Mouse (Mus musculus) neural tube, embryonic 12.5 days (tissue): Measurements from ENCODE around the gene Acot12. TPM values are rescaled to one million over a fixed set of nuclear protein-coding genes. Genes with fewer than 3 reads are reported as not detected.

Experiments
- ATAC-seq: fragments of 200-750 bp; cut with Nextera tagmentation; 2 replicates; pipeline ENCODE4 v1.8.0; 2017; ENCODE audit warnings: low read depth, mild to moderate bottlenecking, moderate TSS enrichment, moderate library complexity; ENCODE audit not compliant: low FRiP score
- H3K27ac ChIP-seq: fragments of 300-500 bp; sonication (generic); 2 replicates; pipeline ENCODE4 v1.5.1; 2016
- H3K27me3 ChIP-seq: fragments of 300-500 bp; sonication (generic); replicated peaks from 2 replicates; pipeline ENCODE4 v1.6.1; 2016; ENCODE audit warnings: mild to moderate bottlenecking
- H3K36me3 ChIP-seq: fragments of 300-500 bp; sonication (generic); 2 replicates; pipeline ENCODE4 v1.6.1; 2016; ENCODE audit warnings: mild to moderate bottlenecking
- H3K4me1 ChIP-seq: fragments of 300-500 bp; sonication (generic); 2 replicates; pipeline ENCODE4 v1.6.1; 2016
- H3K4me2 ChIP-seq: fragments of 300-500 bp; sonication (generic); replicated peaks from 2 replicates; pipeline ENCODE4 v1.6.1; 2016; ENCODE audit warnings: mild to moderate bottlenecking
- H3K4me3 ChIP-seq: fragments of 300-500 bp; sonication (generic); 2 replicates; pipeline ENCODE4 v1.5.1; 2016
- H3K9ac ChIP-seq: fragments of 300-500 bp; sonication (generic); 2 replicates; pipeline ENCODE4 v1.6.1; 2016; ENCODE audit warnings: mild to moderate bottlenecking
- H3K9me3 ChIP-seq: fragments of 300-500 bp; sonication (generic); 2 replicates; pipeline ENCODE4 v1.6.1; 2016; ENCODE audit warnings: mild to moderate bottlenecking
- WGBS: fragments of 180-500 bp; shearing (Covaris S2); methylation state at CpG from one replicate; pipeline ENCODE4 v1.1.7; 2016; 5-methylcytosine and 5-hydroxymethylcytosine counted together
- microRNA-seq: library from miRNA; unstranded; fragments of <30 nt; microRNA quantifications from one replicate; pipeline ENCODE4, GENCODE M21; 2017
- polyA plus RNA-seq: library from polyadenylated mRNA; unstranded; fragments of >200 nt; fragmentation: Nextera tagmentation; extraction: Ambion mirVana; gene quantifications from 2 replicates; pipeline ENCODE4 v1.2.1, GENCODE M21; 2016

Acot12 gene
- polyA plus RNA-seq, 1 experiment from 2014 or later, result not detected

- H3K36me3 ChIP-seq, result peaks cover 63% of the 10 kb centered on the region
- H3K27ac ChIP-seq, result no peak overlapping the region
- H3K4me3 ChIP-seq, result no peak overlapping the region
- 86% methylated on average over 5 of the region's 5 CpGs for WGBS
- H3K9me3 ChIP-seq, result no peaks in the 10 kb centered on the region
- no peak overlapping the region for H3K4me2 ChIP-seq
- H3K27me3 ChIP-seq, result no peaks in the 10 kb centered on the region
- H3K9ac ChIP-seq, result no peak overlapping the region
- no peak for ATAC-seq
- no peaks in the 10 kb centered on the region for H3K4me1 ChIP-seq
Measured at GRCm38 (mm10) chr13:91801726-91802125, 60.4 kb downstream of the Acot12 start.

- no peaks in the 10 kb centered on the region for H3K27me3 ChIP-seq
- H3K27ac ChIP-seq, result peak within 1 kb of the TSS; percentile 92
- ATAC-seq, result peak; percentile 99
- no peaks in the 10 kb centered on the region for H3K9me3 ChIP-seq
- H3K36me3 ChIP-seq, result peaks cover 16% of the 10 kb centered on the region
- no peaks in the 10 kb centered on the region for H3K4me1 ChIP-seq
- 1% methylated on average over 50 of the region's 50 CpGs for WGBS
- peak within 1 kb of the TSS; percentile 69 for H3K4me2 ChIP-seq
- peak within 1 kb of the TSS; percentile 84 for H3K4me3 ChIP-seq
- H3K9ac ChIP-seq, result peak within 1 kb of the TSS; percentile 92
Measured at GRCm38 (mm10) chr13:91807155-91807839, 66.0 kb downstream of the Acot12 start, which contains the start of gene Zcchc9. Gene Zcchc9, minus strand, starts transcription at chr13:91807705.

- H3K36me3 ChIP-seq, result peaks cover 16% of the 10 kb centered on the region
- peak overlapping the region; percentile 84 for H3K4me3 ChIP-seq
- peak overlapping the region; percentile 92; the same call in 1 of the 2 replicates for H3K27ac ChIP-seq
- H3K4me2 ChIP-seq, result peak overlapping the region; percentile 69
- H3K4me1 ChIP-seq, result no peaks in the 10 kb centered on the region
- no peaks in the 10 kb centered on the region for H3K9me3 ChIP-seq
- peak overlapping the region; percentile 92 for H3K9ac ChIP-seq
- ATAC-seq, result peak; percentile 36
- no peaks in the 10 kb centered on the region for H3K27me3 ChIP-seq
- WGBS, result 37% methylated on average over 20 of the region's 20 CpGs
Measured at GRCm38 (mm10) chr13:91807874-91808575, 66.7 kb downstream of the Acot12 start.

- no peak overlapping the region for H3K27ac ChIP-seq
- no peak overlapping the region for H3K4me3 ChIP-seq
- H3K9me3 ChIP-seq, result no peaks in the 10 kb centered on the region
- no peaks in the 10 kb centered on the region for H3K4me1 ChIP-seq
- no peaks in the 10 kb centered on the region for H3K27me3 ChIP-seq
- H3K9ac ChIP-seq, result no peak overlapping the region
- ATAC-seq, result no peak
- H3K36me3 ChIP-seq, result peaks cover 12% of the 10 kb centered on the region
- 44% methylated on average over 2 of the region's 2 CpGs for WGBS
- no peak overlapping the region for H3K4me2 ChIP-seq
Measured at GRCm38 (mm10) chr13:91809476-91809875, 68.2 kb downstream of the Acot12 start.

GRCm38 (mm10) chr13:91814670-91815069, 73.4 kb downstream of the Acot12 start:
- 90% methylated on average over 5 of the region's 5 CpGs for WGBS
- no peaks in the 10 kb centered on the region for H3K27me3 ChIP-seq
- H3K4me2 ChIP-seq, result no peak overlapping the region
- no peaks in the 10 kb centered on the region for H3K4me1 ChIP-seq
- no peak for ATAC-seq
- H3K9ac ChIP-seq, result no peak overlapping the region
- no peaks in the 10 kb centered on the region for H3K9me3 ChIP-seq
- no peak overlapping the region for H3K4me3 ChIP-seq
- no peaks in the 10 kb centered on the region for H3K36me3 ChIP-seq
- no peak overlapping the region for H3K27ac ChIP-seq

- ATAC-seq, result no peak
- H3K4me2 ChIP-seq, result no peak overlapping the region
- H3K27me3 ChIP-seq, result no peaks in the 10 kb centered on the region
- H3K9me3 ChIP-seq, result no peaks in the 10 kb centered on the region
- no peak overlapping the region for H3K27ac ChIP-seq
- H3K9ac ChIP-seq, result no peak overlapping the region
- WGBS, result 64% methylated on average over 6 of the region's 6 CpGs
- no peak overlapping the region for H3K4me3 ChIP-seq
- no peaks in the 10 kb centered on the region for H3K36me3 ChIP-seq
- H3K4me1 ChIP-seq, result no peaks in the 10 kb centered on the region
Measured at GRCm38 (mm10) chr13:91823735-91824134, 82.4 kb downstream of the Acot12 start.

DNA sequence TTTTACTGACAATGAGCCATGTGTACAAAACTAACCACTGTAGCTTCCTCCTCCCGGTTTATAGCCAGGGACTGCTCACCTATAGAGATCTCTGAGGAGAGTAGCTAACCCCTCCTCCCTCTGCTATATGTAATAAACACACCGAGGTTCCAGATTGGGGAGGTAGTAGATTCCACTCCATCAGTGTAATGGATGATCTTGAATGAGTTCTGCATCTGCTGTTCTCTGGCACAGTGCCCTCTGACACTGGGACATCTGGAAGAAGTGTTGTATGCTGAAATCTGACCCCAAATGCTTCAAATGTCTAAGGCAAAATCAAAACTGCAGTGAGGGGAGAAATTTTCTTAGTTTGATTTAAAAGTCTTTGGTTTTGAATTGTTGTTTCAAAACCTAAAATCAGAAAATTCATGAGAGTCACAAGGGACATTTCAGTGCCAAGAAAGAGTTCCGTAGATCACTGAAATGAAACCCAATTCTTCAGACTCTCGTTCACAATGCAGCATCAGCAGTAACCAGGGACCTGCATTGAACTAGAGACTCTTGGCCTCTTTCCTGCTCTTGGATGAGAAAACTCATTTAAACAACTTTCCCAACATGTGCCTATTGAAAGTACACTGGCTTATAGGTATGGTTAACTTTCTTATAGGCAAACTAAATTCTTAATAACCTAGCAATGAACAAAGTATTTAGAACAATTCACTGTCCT, 83.7 kb downstream of the Acot12 start:
- no peak overlapping the region for H3K4me2 ChIP-seq
- H3K4me3 ChIP-seq, result no peak overlapping the region
- WGBS, result 68% methylated on average over 4 of the region's 4 CpGs
- no peak for ATAC-seq
- H3K9ac ChIP-seq, result no peak overlapping the region
- H3K27ac ChIP-seq, result no peak overlapping the region
- no peaks in the 10 kb centered on the region for H3K9me3 ChIP-seq
- H3K36me3 ChIP-seq, result no peaks in the 10 kb centered on the region
- H3K27me3 ChIP-seq, result no peaks in the 10 kb centered on the region
- H3K4me1 ChIP-seq, result no peaks in the 10 kb centered on the region

DNA sequence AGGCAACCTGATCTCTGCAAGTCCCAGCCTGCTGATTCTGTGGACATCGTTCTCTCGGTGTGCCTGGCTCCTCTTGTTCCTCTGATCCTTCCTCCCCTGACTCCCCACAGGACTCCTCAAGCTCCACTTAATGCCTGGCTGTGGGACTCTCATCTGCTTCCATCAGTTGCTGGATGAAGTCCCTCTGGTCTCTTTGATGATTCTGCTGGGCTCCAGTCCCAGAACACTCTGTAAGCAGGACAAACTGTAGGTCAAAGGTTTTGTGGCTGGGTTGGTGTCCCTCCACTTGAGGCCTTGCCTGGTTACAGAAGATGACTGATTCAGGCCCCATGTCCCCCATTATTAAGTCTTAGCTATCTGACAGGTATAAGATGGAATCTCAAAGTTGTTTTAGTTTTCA, 84.8 kb downstream of the Acot12 start:
- Histone ChIP-seq H3K4me1 (no peaks in the 10 kb centered on the region), H3K4me3 (no peak overlapping the region), H3K27me3 (no peaks in the 10 kb centered on the region), H3K36me3 (no peaks in the 10 kb centered on the region), H3K27ac (no peak overlapping the region), H3K9ac (no peak overlapping the region), H3K9me3 (no peaks in the 10 kb centered on the region), H3K4me2 (no peak overlapping the region)
- 88% methylated on average over 2 of the region's 2 CpGs for WGBS
- ATAC-seq, result no peak

- no peak overlapping the region for H3K4me3 ChIP-seq
- H3K36me3 ChIP-seq, result no peaks in the 10 kb centered on the region
- H3K4me1 ChIP-seq, result no peaks in the 10 kb centered on the region
- H3K27me3 ChIP-seq, result no peaks in the 10 kb centered on the region
- H3K27ac ChIP-seq, result no peak overlapping the region
- no peak overlapping the region for H3K4me2 ChIP-seq
- H3K9me3 ChIP-seq, result no peaks in the 10 kb centered on the region
- H3K9ac ChIP-seq, result no peak overlapping the region
- no peak for ATAC-seq
Measured at GRCm38 (mm10) chr13:91827876-91828275, 86.6 kb downstream of the Acot12 start.

Small RNA genes within 50 kb of the gene (microRNA-seq; reads per million reads assigned to microRNA genes)
- gene Gm27656, result not detected

Other genes with a start within 250 kb of the Acot12 start
- gene Zcchc9, start 66.2 kb downstream of the Acot12 start, polyA plus RNA-seq, result 23.2 and 24.9 TPM in 2 replicates
- not detected in 2 replicates for gene Ckmt2, start 135.4 kb downstream of the Acot12 start, polyA plus RNA-seq